Mouse (Mus musculus) retina, embryonic 14.5 days (tissue): Measurements from ENCODE around the gene Mbtd1.

Experiments used
- DNase-seq: peaks from one replicate; pipeline ENCODE4 v3.0.0-alpha.2; 2015; ENCODE audit warnings: low spot score

Mbtd1 gene

GRCm38 (mm10) chr11:93948887-93949567 lies 63.4 kb downstream of the Mbtd1 start:
- no peak for DNase-seq

DNA sequence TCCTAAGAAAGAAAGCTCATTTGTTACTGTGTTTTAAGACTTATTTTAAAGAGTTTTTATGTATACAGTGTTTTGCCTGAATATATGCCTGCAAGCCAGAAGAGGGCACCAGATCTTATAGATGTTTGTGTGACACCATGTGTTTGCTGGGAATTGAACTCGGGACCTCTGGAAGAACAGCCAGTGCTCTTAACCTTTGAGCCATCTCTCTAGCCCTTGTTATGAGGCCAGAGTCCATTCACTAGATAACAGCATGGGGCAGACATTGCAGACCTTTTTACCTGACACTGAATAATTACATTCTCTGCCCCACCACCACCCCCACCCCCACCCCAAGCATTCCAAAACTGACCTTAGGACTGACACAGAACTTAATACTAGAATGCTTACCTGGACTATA lies 64.4 kb downstream of the Mbtd1 start:
- no peak for DNase-seq

- no peak for DNase-seq
These were observed 66.7 kb downstream of the Mbtd1 start for GRCm38 (mm10) chr11:93952376-93952775.

DNA sequence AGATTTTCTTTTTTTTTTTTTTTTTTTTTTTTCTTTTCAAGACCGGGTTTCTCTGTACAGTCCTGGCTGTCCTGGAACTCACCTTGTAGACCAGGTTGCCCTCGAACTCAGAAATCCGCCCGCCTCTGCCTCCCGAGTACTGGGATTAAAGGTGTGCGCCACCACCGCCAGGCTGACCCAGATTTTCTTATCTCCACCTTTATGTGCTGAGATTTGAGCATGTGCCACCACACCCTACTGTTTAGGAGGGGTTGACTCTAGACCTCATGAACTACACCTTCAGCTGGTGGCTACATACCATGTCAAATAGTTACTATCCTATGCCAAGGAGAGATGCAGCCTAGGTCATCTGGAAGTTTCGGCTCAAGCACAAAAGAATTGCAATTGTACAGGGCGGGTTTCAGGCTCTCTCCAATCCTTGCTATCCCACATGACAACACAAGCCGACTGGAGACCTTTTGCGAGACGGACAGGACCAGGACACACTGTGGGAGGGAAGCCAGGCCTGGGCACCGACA lies 69.1 kb downstream of the Mbtd1 start:
- DNase-seq = peak; percentile 7

GRCm38 (mm10) chr11:93955256-93956150 lies 69.9 kb downstream of the Mbtd1 start:
- DNase-seq = peak; percentile 91

GRCm38 (mm10) chr11:93956159-93956558 lies 70.5 kb downstream of the Mbtd1 start, which contains the start of gene Nme2:
Gene Nme2, minus strand, starts transcription at chr11:93956259.
- DNase-seq = peak; percentile 9

GRCm38 (mm10) chr11:93957031-93957555 lies 71.4 kb downstream of the Mbtd1 start:
- DNase-seq = no peak

GRCm38 (mm10) chr11:93957746-93958145 lies 72.1 kb downstream of the Mbtd1 start:
- DNase-seq = no peak

DNA sequence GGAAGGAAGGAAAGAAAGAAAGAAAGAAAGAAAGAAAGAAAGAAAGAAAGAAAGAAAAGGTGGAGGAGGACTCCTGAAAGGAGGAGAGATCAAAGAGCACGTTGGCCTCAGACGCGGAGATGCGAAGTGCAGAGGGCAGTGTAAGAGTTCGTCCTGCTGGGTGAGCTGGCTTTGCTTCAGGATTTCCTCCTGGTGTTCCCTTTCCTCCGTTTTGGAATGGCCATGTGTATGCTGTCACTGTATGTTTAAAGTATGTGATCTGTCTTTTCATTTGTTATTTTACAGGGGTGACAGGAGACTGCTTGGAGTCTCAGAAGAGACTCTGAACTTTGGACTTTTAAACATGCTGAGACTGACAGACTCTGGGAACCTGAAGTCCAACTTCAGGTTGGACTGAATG lies 75.8 kb downstream of the Mbtd1 start:
- no peak for DNase-seq

DNA sequence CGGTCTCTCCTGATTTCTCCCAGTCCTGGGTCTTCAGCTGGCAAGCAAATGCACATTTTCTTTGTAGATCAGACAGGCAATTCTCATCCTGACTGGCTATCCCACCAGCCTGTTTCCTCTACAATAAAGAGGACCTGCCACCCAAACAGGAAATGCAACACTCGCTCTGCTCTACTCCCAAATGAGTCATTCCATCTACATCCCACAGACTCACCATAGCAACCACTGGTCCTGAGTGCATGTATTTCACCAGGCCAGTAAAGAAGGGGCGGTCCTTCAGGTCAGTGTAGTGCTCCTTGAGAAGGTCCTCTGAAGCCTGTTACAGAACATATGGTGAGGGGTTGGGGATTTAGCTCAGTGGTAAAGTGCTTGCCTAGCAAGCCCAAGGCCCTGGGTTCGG lies 77.4 kb downstream of the Mbtd1 start:
- DNase-seq = no peak

- no peak for DNase-seq
These were observed 79.7 kb downstream of the Mbtd1 start for GRCm38 (mm10) chr11:93965391-93965790.

DNA sequence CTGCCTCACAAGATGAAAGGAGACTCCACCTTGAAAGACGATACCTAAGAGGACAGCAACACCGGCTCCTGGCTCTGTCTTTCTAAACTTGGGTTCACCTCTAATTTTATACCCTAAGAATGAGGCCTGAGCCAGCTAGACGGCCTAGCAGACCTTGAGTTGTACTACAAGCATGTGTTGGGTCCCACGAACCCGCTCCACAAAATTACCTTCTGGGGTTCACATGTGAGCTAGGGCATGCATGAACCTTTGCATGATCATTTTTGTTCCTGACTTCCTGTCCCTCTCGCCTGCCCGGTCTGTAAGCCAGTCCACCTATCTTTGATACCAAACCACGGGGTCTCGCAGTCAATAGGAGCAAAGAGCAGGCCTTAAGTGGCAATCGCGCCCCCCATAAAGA lies 81.7 kb downstream of the Mbtd1 start:
- DNase-seq = peak; percentile 7

DNA sequence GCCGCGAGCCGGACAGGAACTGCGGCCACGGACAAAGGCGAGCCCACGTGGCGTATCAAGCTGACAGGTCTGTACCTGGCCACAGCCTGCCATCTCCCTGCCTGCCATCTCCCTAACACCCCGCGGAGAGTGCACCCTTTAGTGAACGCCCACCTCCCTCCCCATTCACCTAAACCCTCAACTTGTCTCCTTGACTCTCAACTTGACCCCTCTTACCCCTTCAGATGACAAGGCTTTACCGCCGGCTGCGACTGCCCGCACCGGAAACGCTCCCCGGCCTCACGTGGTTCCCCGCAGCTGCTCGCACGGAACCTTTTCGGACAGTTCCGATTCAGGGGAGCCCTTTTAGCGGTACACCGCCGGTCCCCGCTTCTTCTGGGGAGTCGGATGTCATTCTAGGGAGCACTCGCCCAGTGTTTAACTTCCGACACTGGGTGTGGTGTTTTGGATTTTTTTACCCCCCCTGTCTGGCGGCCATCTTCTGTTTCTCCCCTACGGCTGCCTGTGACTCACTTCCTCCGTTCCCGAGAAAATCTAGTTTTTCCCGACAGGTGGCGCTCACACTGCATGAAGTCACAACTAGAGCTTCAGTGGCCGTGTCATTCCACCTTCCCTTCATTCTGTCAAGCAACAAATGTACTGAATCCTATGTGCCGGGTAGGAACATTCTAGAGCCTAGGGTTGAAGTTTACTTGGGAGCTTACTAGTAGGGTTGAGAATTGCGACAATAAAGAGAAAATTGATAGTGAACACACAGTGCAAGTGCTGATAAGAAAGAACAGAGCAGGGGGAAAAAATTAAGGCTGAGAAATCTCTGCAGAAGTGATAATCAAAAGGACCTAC lies 82.6 kb downstream of the Mbtd1 start, which contains the start of the genes Gm20390 and Nme1:
Gm20390 (minus strand) TSS at position 289 of the 843 bp plus-strand sequence.
Nme1 (minus strand) TSS at position 517 of the 843 bp plus-strand sequence.
- DNase-seq = peak; percentile 97

GRCm38 (mm10) chr11:93968848-93969128 lies 83.1 kb downstream of the Mbtd1 start:
- no peak for DNase-seq

DNA sequence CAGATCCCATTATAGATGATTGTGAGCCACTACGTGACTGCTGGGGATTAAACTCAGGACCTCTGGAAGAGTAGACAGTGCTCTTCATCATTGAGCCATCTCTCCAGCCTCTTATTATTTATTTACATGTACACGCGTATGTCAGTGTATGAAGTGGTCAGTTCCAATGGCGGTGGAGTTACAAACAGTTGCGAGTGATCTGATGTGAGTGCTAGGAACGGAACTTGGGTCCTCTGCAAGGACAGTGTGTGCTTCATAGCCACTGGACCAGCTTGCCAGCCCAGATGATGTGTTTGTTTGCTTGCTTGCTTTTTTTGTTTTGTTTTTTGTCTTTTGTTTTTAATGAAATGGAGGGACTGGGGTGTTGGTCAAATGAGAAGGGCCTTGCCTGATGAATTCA lies 83.5 kb downstream of the Mbtd1 start:
- DNase-seq = no peak

- DNase-seq = no peak
These were observed 84.1 kb downstream of the Mbtd1 start for GRCm38 (mm10) chr11:93969799-93970198.

GRCm38 (mm10) chr11:93972951-93973350 lies 87.3 kb downstream of the Mbtd1 start:
- no peak for DNase-seq

DNA sequence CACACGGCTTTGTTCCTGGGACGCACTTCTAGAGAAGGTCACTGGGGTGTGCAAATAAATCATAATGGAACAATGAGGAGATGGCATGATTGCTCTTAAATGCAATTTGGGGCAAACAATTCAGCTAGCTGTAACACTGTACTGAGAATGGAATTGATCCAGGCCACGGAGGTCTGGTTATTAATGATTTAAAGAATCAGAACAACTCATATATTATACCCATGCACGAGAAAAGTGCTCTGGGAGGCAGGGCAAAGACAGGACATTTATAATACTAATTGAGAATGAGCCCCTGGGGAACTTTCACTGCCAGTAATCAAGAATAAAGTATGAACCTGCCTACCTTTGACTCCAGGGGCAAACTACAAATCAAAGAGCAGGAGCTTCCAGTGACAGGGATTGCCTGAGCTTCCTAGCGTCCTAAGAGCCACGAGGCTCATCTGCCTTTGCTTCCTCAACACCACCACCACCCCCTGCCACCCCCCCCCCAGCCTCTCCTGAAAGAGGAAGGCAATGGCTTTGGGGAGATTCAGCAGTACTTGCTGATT lies 93.9 kb downstream of the Mbtd1 start:
- no peak for DNase-seq

GRCm38 (mm10) chr11:93984619-93985018 lies 99.0 kb downstream of the Mbtd1 start:
- DNase-seq = no peak

DNA sequence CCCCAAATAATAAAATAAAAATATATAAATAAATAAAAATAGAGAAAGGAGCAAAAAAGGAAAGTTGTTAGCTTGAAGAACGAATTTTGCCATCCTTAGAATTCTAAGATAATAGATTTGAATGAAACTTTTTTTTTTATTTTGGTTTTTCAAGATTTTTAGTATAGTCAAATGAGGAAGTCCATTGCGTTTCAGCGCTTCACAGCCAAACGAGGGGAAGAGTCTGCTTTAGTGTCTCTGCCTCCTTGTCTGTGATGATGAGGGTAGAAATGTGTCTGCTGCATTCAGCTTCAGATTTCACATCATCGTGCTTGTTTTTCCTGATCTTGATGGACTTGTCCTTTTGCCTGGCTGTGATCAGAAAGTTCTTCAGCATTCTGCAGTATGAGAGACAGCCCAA lies 99.6 kb downstream of the Mbtd1 start:
- DNase-seq = no peak

DNA sequence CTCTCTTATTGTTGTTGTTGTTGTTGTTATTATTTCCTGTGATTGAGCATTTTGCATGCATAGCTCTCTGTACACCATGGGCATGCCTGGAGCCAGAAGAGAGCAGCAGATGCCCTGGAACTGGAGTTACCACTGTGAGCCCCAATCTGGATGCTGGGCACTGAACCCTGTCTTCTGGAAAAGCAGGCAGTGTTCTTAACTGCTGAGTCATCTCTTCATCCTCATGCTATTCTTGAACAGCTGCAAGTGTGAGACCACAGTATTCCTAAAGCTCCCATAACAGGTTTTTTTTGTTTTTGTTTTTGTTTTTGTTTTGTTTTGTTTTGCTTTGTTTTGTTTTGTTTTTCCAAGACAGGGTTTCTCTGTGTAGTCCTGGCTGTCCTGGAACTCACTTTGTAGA lies 100.6 kb downstream of the Mbtd1 start:
- no peak for DNase-seq

GRCm38 (mm10) chr11:93987026-93987425 lies 101.4 kb downstream of the Mbtd1 start:
- DNase-seq = no peak
